Mouse (Mus musculus): ENCODE measurements around the gene Il22ra1. TPM values are rescaled to one million over a fixed set of nuclear protein-coding genes. Genes with fewer than 3 reads are reported as not detected.
"Not testable (repeated sequence)": the region's sequence is repeated elsewhere in the genome, so short reads cannot be mapped to it uniquely, and the experiment has no call there.

Il22ra1 gene
- total and polyA plus RNA-seq, 2 experiments from 2014 or later, result 0.62 TPM; not detected in 1

DNA sequence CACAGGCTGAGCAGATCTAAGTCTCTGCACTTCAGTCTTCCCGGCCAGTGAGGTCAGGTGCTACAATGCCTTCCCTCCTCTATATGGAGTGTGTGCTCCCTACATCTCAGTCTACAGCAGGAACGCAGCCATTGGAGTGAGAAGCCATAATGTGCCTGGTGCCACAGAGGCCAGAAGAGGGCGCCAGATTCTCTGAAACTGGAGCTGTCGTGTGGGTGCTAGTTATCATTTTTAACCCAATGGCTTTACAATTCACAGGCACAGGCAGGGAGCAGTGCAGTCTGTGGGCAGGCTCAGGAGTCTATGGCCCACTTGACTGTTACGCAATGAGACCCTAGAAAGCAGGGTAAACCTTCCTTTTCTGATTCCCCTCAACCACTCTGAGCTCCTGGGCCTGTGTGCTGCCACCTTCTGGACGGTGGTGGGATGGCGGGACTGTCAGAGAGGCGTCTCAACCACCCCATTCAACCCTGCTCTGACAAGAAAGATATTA is 18.9 kb upstream of the Il22ra1 start:
- TF ChIP-seq CTCF (IDR thresholded peaks at IDR 0.05; ENCODE audit: low read depth), result peak; percentile 80
- Histone ChIP-seq H3K9ac (no peak overlapping the region), H3K27ac (ENCODE audit: low read depth, low read length) (no peak overlapping the region), H3K36me3 (ENCODE audit: insufficient read depth) (no peaks in the 10 kb centered on the region), H3K4me2 (ENCODE audit: low read depth) (0 out of 2 replicates have a peak overlapping the region, but pooled peaks have one; percentile 16), H3K4me3 (ENCODE audit: low read depth, low read length) (no peak overlapping the region), H3K27me3 (ENCODE audit: insufficient read depth, low read length) (no peaks in the 10 kb centered on the region), H3K4me1 (ENCODE audit: insufficient read depth) (no peaks in the 10 kb centered on the region), H3K9me3 (ENCODE audit: low read length) (no peaks in the 10 kb centered on the region)
- peak; percentile 74 for DNase-seq
- ATAC-seq, result peak; percentile 50; the same call in 1 of the 2 replicates
- WGBS, result 10% methylated on average over 8 of the region's 8 CpGs

DNA sequence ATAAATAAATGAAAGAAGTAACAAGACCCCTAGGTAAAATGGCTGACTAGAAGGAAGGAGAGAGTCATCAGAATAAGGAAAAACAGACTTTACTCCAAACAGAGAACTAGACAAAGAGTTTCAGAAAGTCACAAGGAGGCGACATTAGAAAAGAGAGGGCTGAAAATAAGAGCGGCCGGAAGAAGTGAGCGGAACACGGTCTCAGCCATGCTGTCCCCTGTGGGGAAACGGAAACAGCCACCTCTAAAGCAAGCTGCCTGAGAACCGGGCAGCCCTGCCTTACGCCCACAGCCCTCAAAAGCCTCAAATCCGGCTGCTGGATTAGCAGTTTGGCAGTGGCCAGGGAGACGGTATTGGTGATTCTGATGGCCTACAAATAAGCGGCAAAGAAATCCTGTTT is 18.4 kb upstream of the Il22ra1 start:
- TF ChIP-seq CTCF (IDR thresholded peaks at IDR 0.05; ENCODE audit: low read depth), result no peak
- WGBS, result 68% methylated on average over 11 of the region's 11 CpGs
- no peak overlapping the region for H3K27ac ChIP-seq (ENCODE audit: low read depth, low read length)
- ATAC-seq (no peak), DNase-seq (no peak)
- no peak overlapping the region for H3K4me3 ChIP-seq (ENCODE audit: low read depth, low read length)
- no peaks in the 10 kb centered on the region for H3K4me1 ChIP-seq (ENCODE audit: insufficient read depth)
- no peak overlapping the region for H3K9ac ChIP-seq
- H3K36me3 ChIP-seq (ENCODE audit: insufficient read depth), result no peaks in the 10 kb centered on the region
- no peaks in the 10 kb centered on the region for H3K9me3 ChIP-seq (ENCODE audit: low read length)
- H3K27me3 ChIP-seq (ENCODE audit: insufficient read depth, low read length), result no peaks in the 10 kb centered on the region
- no peak overlapping the region for H3K4me2 ChIP-seq (ENCODE audit: low read depth)

DNA sequence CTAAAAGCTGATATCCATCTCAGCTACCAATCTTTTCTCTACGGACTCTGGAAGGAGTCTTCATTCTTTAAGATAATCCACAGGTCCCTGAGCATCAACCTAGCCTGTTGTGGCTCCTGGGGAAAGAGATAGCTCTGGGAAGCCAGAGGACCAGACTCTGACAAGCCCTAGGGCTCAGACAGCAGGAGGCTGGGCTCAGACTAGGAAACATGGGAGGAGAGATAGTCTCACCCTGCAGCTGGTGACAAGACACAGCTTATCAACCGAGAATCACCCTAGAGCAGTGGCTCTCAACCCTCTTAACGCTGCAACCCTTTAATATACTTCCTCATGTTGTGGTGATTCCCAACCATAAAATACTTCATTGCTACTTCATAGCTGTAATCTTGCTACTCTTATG is 17.6 kb upstream of the Il22ra1 start:
- no peak overlapping the region for H3K4me3 ChIP-seq (ENCODE audit: low read depth, low read length)
- 92% methylated on average over 3 of the region's 3 CpGs for WGBS

DNA sequence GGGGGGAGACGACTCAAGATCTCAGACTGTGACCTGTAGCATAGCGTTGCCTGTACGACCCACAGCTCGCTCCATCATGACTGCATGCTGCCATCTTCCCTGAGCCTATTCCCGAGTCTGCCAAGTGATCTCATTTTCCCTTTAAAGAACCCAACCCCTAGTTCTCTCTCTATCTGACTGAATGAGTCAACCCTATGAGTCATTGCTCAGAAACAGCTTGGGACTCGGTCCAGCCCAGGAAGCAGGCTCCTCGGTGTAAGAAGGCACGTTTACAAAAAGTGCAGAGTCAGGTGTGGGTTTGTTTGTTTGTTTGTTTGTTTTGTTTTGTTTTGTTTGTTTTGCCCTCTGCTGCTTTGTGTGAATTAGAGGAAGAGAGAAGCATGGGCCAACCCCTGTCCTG is 13.2 kb upstream of the Il22ra1 start:
- Histone ChIP-seq H3K4me1 (ENCODE audit: insufficient read depth) (no peaks in the 10 kb centered on the region), H3K27ac (ENCODE audit: low read depth, low read length) (no peak overlapping the region), H3K27me3 (ENCODE audit: insufficient read depth, low read length) (no peaks in the 10 kb centered on the region), H3K36me3 (ENCODE audit: insufficient read depth) (no peaks in the 10 kb centered on the region), H3K4me3 (ENCODE audit: low read depth, low read length) (no peak overlapping the region), H3K9me3 (ENCODE audit: low read length) (no peaks in the 10 kb centered on the region), H3K9ac (no peak overlapping the region), H3K4me2 (ENCODE audit: low read depth) (no peak overlapping the region)
- no peak for TF ChIP-seq CTCF (IDR thresholded peaks at IDR 0.05; ENCODE audit: low read depth)
- WGBS, result 79% methylated on average over 8 of the region's 8 CpGs
- ATAC-seq, result no peak
- DNase-seq, result no peak

More for the DNA sequence above, 17.6 kb upstream of the Il22ra1 start:
- no peaks in the 10 kb centered on the region for H3K9me3 ChIP-seq (ENCODE audit: low read length)
- no peak overlapping the region for H3K9ac ChIP-seq
- H3K36me3 ChIP-seq (ENCODE audit: insufficient read depth), result no peaks in the 10 kb centered on the region
- H3K4me2 ChIP-seq (ENCODE audit: low read depth), result no peak overlapping the region
- no peaks in the 10 kb centered on the region for H3K27me3 ChIP-seq (ENCODE audit: insufficient read depth, low read length)
- no peak overlapping the region for H3K27ac ChIP-seq (ENCODE audit: low read depth, low read length)
- no peak for TF ChIP-seq CTCF (IDR thresholded peaks at IDR 0.05; ENCODE audit: low read depth)
- no peak for ATAC-seq
- H3K4me1 ChIP-seq (ENCODE audit: insufficient read depth), result no peaks in the 10 kb centered on the region
- no peak for DNase-seq

DNA sequence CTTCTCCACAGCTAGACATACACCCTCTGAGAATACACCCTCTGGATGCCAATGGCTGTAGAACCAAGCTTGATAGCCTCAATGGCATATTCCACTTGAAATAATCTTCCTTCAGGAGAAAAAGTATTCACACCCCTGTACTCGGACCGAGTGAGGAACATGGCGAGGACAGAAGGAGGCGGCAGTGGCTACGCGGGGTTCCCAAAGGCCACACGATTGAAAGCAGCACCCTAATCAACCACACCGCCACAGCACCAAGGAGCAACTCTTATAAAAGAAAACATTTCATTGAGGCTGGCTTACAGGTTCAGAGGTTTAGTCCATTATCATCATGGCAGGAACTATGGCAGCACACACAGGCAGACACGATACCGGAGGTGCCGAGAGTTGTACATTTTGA is 11.5 kb upstream of the Il22ra1 start:
- not testable (repeated sequence) for H3K9ac ChIP-seq; H3K4me2 ChIP-seq (ENCODE audit: low read depth); H3K9me3 ChIP-seq (ENCODE audit: low read length); H3K27me3 ChIP-seq (ENCODE audit: insufficient read depth, low read length); H3K36me3 ChIP-seq (ENCODE audit: insufficient read depth); DNase-seq; H3K4me1 ChIP-seq (ENCODE audit: insufficient read depth); H3K27ac ChIP-seq (ENCODE audit: low read depth, low read length); ATAC-seq; H3K4me3 ChIP-seq (ENCODE audit: low read depth, low read length)
- WGBS, result 95% methylated on average over 11 of the region's 11 CpGs

DNA sequence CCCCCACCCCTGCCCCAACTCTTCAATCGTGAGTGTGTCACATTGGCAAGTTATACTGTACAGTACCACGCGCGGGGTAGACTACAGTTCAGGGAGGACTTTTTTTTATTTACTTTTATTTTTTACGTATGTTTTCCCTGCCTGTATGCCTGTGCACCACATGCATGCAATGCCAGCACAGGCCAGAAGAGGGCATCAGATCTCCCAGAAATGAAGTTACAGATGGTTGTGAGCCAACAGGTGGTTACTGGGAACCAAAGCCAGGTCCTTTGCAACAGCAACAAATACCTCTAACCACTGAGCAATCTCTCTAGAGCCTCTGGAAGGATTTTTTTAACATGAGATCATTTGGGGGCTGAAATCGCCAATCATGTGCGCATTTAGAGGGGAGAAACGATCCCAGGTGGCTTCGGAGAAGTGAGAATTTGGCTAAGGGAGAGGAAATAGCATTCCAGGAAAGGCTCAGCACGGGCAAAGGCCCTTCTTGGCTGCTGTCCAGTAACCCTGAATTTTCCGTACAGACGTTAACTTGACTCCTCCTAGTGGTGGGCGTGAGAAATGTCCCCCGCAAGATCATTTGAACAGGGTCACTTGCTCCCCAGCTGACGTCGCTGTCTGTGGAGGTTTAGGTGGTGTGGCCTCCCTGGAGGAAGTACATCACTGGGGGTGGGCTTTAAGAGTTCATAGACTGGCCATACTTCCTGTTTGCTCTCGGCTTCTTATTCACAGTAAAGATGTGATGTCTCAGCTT is 5.3 kb upstream of the Il22ra1 start:
- TF ChIP-seq CTCF (IDR thresholded peaks at IDR 0.05; ENCODE audit: low read depth), result peak; percentile 17; the same call in 1 of the 2 replicates
- 75% methylated on average over 17 of the region's 17 CpGs for whole genome bisulfite sequencing
- no peak overlapping the region for H3K27ac ChIP-seq (ENCODE audit: low read depth, low read length)
- DNase-seq, result no peak
- H3K4me3 ChIP-seq (ENCODE audit: low read depth, low read length), result no peak overlapping the region
- no peak overlapping the region for H3K9ac ChIP-seq
- no peak for ATAC-seq
- H3K9me3 ChIP-seq (ENCODE audit: low read length), result 0 out of 2 replicates have a peak, but pooled peaks cover 7% of the 10 kb centered on the region
- no peak overlapping the region for H3K4me2 ChIP-seq (ENCODE audit: low read depth)
- no peaks in the 10 kb centered on the region for H3K36me3 ChIP-seq (ENCODE audit: insufficient read depth)
- H3K4me1 ChIP-seq (ENCODE audit: insufficient read depth), result no peaks in the 10 kb centered on the region
- H3K27me3 ChIP-seq (ENCODE audit: insufficient read depth, low read length), result no peaks in the 10 kb centered on the region

DNA sequence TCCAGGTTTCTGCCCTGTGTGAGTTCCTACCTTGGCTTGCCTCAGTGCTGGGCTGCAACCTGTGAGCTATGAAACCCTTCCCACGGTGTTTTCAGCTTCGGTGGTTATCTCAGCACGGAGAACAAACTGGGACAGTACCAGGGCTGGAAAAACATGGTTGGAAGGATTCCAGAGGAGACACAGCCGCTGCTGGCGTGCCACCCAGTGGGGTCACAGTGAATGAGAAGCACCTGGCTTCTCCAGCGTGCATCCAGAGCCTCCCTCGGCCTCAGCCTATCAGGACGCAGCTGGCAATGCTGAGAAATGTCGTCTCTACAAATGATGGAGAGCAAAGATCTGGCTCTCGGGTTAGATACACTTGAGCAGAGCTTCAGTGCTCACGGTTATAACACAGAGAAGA is 1.6 kb upstream of the Il22ra1 start:
- WGBS, result 67% methylated on average over 11 of the region's 11 CpGs
- no peak overlapping the region for H3K4me3 ChIP-seq (ENCODE audit: low read depth, low read length)
- no peaks in the 10 kb centered on the region for H3K4me1 ChIP-seq (ENCODE audit: insufficient read depth)
- ATAC-seq, result no peak
- 0 out of 2 replicates have a peak, but pooled peaks cover 4% of the 10 kb centered on the region for H3K9me3 ChIP-seq (ENCODE audit: low read length)
- no peak overlapping the region for H3K27ac ChIP-seq (ENCODE audit: low read depth, low read length)
- H3K4me2 ChIP-seq (ENCODE audit: low read depth), result no peak overlapping the region
- TF ChIP-seq CTCF (IDR thresholded peaks at IDR 0.05; ENCODE audit: low read depth), result no peak
- peak; percentile 8 for DNase-seq
- no peaks in the 10 kb centered on the region for H3K27me3 ChIP-seq (ENCODE audit: insufficient read depth, low read length)
- no peak overlapping the region for H3K9ac ChIP-seq
- no peaks in the 10 kb centered on the region for H3K36me3 ChIP-seq (ENCODE audit: insufficient read depth)
